Mouse (Mus musculus) forebrain, embryonic 11.5 days (tissue): Measurements from ENCODE around the gene Kdelc2. TPM values are rescaled to one million over a fixed set of nuclear protein-coding genes. Genes with fewer than 3 reads are reported as not detected.

Experiments
- ATAC-seq: fragments of 200-750 bp; cut with Nextera tagmentation; replicated peaks from 2 replicates; pipeline ENCODE4 v1.8.0; 2017; ENCODE audit warnings: moderate TSS enrichment; ENCODE audit not compliant: low FRiP score
- DNase-seq: peaks from one replicate; pipeline ENCODE4 v3.0.0-alpha.2; 2017; ENCODE audit warnings: low spot score
- H3K27ac ChIP-seq: fragments of 300-500 bp; sonication (generic); 2 replicates; pipeline ENCODE4 v1.5.1; 2014; ENCODE audit warnings: low read depth, low read length
- H3K27me3 ChIP-seq: fragments of 300-500 bp; sonication (generic); 2 replicates; pipeline ENCODE4 v1.6.1; 2014; ENCODE audit warnings: mild to moderate bottlenecking, low read length, mixed read lengths; ENCODE audit not compliant: control insufficient read depth, insufficient read depth
- H3K36me3 ChIP-seq: fragments of 300-500 bp; sonication (generic); 2 replicates; pipeline ENCODE4 v1.6.1; 2014; ENCODE audit warnings: mild to moderate bottlenecking, low read length, moderate library complexity, mixed read lengths; ENCODE audit not compliant: control insufficient read depth, insufficient read depth
- H3K4me1 ChIP-seq: fragments of 300-500 bp; sonication (generic); replicated peaks from 2 replicates; pipeline ENCODE4 v1.6.1; 2014; ENCODE audit warnings: low read length, mixed read lengths; ENCODE audit not compliant: control insufficient read depth, insufficient read depth
- H3K4me2 ChIP-seq: fragments of 300-500 bp; sonication (generic); 2 replicates; pipeline ENCODE4 v1.6.1; 2014; ENCODE audit warnings: low read depth, mild to moderate bottlenecking, low read length, moderate library complexity, mixed read lengths; ENCODE audit not compliant: severe bottlenecking
- H3K4me3 ChIP-seq: fragments of 300-500 bp; sonication (generic); 2 replicates; pipeline ENCODE4 v1.5.1; 2014; ENCODE audit warnings: low read depth, low read length
- H3K9ac ChIP-seq: fragments of 300-500 bp; sonication (generic); 2 replicates; pipeline ENCODE4 v1.6.1; 2014; ENCODE audit warnings: low read length
- H3K9me3 ChIP-seq: fragments of 300-500 bp; sonication (generic); 2 replicates; pipeline ENCODE4 v1.6.1; 2016; ENCODE audit warnings: low read length, mixed read lengths; ENCODE audit not compliant: control insufficient read depth
- WGBS: fragments of 180-500 bp; shearing (Covaris S2); extraction: QIAGEN DNeasy Blood & Tissue Kit; methylation state at CpG from one replicate; pipeline ENCODE4 v1.1.7; 2014; 5-methylcytosine and 5-hydroxymethylcytosine counted together
- polyA plus RNA-seq: library from polyadenylated mRNA; unstranded; fragments of >200 nt; fragmentation: Nextera tagmentation; extraction: Ambion mirVana; gene quantifications from 2 replicates; pipeline ENCODE4 v1.2.1, GENCODE M21; 2014

Kdelc2 gene
- polyA plus RNA-seq: 9.1 and 9.3 TPM in 2 replicates

DNA sequence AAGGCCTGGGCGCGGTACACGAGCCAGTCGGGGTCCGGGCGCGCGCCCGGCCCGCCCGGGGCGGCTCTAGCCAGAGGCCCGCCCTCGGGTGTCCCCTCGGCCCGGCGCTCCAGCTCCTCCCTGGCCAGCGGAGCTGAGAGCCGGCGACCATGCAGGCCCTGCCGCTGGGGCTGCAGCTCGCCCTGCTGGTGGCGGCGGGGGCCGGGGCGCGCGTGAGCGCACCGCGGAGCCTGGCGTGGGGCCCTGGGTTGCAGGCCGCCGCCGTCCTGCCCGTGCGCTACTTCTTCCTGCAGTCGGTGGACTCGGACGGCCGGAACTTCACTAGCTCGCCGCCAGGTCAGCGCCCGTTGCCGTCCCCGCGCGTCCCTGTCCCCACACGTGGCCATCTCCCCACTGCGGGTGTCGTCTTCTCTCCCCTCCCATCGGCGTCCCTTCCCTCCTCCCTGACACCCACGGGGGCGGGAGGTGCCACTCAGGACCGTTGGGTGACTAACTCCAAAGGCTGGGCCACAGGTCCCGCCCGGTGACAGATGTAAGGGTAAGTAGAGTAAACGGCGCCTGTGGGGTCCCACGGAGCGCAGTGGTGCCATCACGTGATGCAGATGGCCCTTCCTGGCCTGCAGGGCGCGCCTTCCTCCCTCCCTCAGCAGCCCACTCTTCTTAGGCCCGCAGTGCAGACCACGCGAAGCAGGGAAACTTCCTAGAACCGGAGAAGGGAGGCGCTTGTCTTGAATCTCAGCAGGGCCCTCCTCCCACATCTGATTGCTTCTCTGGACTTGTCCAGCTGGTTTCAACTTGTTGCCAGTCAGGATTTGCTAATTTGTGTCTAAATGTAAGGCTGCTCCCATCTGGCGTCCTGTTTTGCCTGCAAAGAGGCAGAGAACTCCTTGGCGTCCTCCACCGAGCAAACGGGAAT, at the start of gene Kdelc2:
Gene Kdelc2 (plus strand): TSS at position 75 of the 916 bp plus-strand sequence.
- Histone ChIP-seq H3K36me3 (no peaks in the 10 kb centered on the region), H3K4me3 (peak within 1 kb of the TSS; percentile 65), H3K9ac (peak within 1 kb of the TSS; percentile 88), H3K27me3 (no peaks in the 10 kb centered on the region), H3K4me2 (peak within 1 kb of the TSS; percentile 96), H3K9me3 (no peaks in the 10 kb centered on the region), H3K27ac (peak within 1 kb of the TSS; percentile 62), H3K4me1 (no peaks in the 10 kb centered on the region; the same call in 1 of the 2 replicates)
- ATAC-seq (peak; percentile 97), DNase-seq (peak; percentile 87)
- under 1% methylated on average over 72 of the region's 75 CpGs for whole genome bisulfite sequencing

GRCm38 (mm10) chr9:53335131-53335530, 48.7 kb upstream of the Kdelc2 start:
- no peaks in the 10 kb centered on the region; the same call in 1 of the 2 replicates for H3K9me3 ChIP-seq
- no peaks in the 10 kb centered on the region for H3K27me3 ChIP-seq
- DNase-seq (no peak), ATAC-seq (no peak)
- no peaks in the 10 kb centered on the region for H3K36me3 ChIP-seq
- H3K4me3 ChIP-seq: no peak overlapping the region
- H3K4me1 ChIP-seq: no peaks in the 10 kb centered on the region
- WGBS: 85% methylated on average over 3 of the region's 3 CpGs
- H3K4me2 ChIP-seq: no peak overlapping the region
- no peak overlapping the region for H3K27ac ChIP-seq
- H3K9ac ChIP-seq: no peak overlapping the region

DNA sequence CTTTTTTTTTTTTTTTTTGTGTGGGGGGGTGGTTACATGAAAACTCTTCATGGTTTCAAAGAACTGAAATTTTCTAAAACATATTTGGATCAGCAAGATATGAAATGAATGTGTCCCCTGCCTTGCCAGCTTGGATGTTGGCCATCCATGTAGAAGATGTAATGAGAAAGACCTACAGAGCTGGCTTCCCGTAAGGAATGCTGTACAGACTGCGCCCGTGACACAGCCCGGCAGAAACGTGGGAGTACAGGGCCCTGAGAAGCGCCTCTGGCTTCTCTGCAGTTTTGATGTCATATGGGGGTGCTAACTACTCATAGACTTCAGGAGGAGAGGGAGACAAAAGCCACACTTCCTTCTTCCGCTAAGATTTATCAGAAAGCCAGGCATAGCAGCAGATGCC, 44.2 kb upstream of the Kdelc2 start:
- H3K27ac ChIP-seq: no peak overlapping the region
- peaks cover 7% of the 10 kb centered on the region for H3K27me3 ChIP-seq
- WGBS: 85% methylated on average over 7 of the region's 7 CpGs
- no peak overlapping the region for H3K4me3 ChIP-seq
- H3K9ac ChIP-seq: no peak overlapping the region
- no peaks in the 10 kb centered on the region for H3K36me3 ChIP-seq
- no peak overlapping the region for H3K4me2 ChIP-seq
- DNase-seq: no peak
- ATAC-seq: no peak
- no peaks in the 10 kb centered on the region for H3K9me3 ChIP-seq
- H3K4me1 ChIP-seq: 0 out of 2 replicates have a peak, but pooled peaks cover 3% of the 10 kb centered on the region

GRCm38 (mm10) chr9:53340328-53340916, 43.4 kb upstream of the Kdelc2 start:
- Histone ChIP-seq H3K4me3 (peak overlapping the region; percentile 24; the same call in 1 of the 2 replicates), H3K27ac (no peak overlapping the region), H3K9ac (no peak overlapping the region; the same call in 1 of the 2 replicates), H3K4me1 (0 out of 2 replicates have a peak, but pooled peaks cover 3% of the 10 kb centered on the region), H3K4me2 (no peak overlapping the region; the same call in 1 of the 2 replicates), H3K27me3 (peaks cover 7% of the 10 kb centered on the region), H3K9me3 (no peaks in the 10 kb centered on the region), H3K36me3 (no peaks in the 10 kb centered on the region)
- WGBS: 52% methylated on average over 17 of the region's 17 CpGs
- ATAC-seq: no peak
- no peak for DNase-seq

DNA sequence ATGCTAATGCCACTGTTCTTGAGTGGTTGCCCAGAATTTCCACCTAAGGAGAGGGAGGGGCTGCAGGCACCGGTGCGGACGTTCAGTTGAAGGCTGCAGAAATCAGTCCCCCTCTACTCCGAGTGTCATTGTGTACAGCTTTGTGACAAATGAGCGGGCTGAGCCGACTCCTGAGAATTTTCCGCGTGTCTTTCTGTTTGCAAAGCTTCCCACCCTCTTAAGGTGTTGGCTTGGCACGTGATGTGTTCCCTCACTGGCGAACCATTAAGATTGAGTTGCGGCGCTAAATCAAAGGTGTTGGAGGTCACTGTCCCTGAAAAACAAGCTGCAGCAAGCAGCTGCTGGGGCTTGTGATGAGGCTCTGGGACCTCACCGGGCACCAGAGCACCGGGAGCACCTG, 42.9 kb upstream of the Kdelc2 start:
- Histone ChIP-seq H3K9ac (peak overlapping the region; percentile 32; the same call in 1 of the 2 replicates), H3K9me3 (no peaks in the 10 kb centered on the region), H3K27ac (no peak overlapping the region), H3K4me3 (peak overlapping the region; percentile 24), H3K4me1 (0 out of 2 replicates have a peak, but pooled peaks cover 3% of the 10 kb centered on the region), H3K4me2 (peak overlapping the region; percentile 60), H3K27me3 (peaks cover 7% of the 10 kb centered on the region), H3K36me3 (no peaks in the 10 kb centered on the region)
- DNase-seq: peak; percentile 52
- no peak for ATAC-seq
- WGBS: 12% methylated on average over 14 of the region's 14 CpGs

GRCm38 (mm10) chr9:53341981-53342380, 41.8 kb upstream of the Kdelc2 start:
- H3K4me1 ChIP-seq: 0 out of 2 replicates have a peak, but pooled peaks cover 3% of the 10 kb centered on the region
- no peak overlapping the region for H3K4me2 ChIP-seq
- no peak for DNase-seq
- no peak overlapping the region for H3K4me3 ChIP-seq
- ATAC-seq: no peak
- peaks cover 7% of the 10 kb centered on the region for H3K27me3 ChIP-seq
- no peak overlapping the region for H3K27ac ChIP-seq
- no peak overlapping the region for H3K9ac ChIP-seq
- no peaks in the 10 kb centered on the region for H3K36me3 ChIP-seq
- WGBS: 91% methylated on average over 3 of the region's 3 CpGs
- no peaks in the 10 kb centered on the region for H3K9me3 ChIP-seq

GRCm38 (mm10) chr9:53344646-53345432, 39.0 kb upstream of the Kdelc2 start:
- no peak overlapping the region for H3K4me3 ChIP-seq

GRCm38 (mm10) chr9:53345728-53346127, 38.1 kb upstream of the Kdelc2 start:
- WGBS: 66% methylated on average over 3 of the region's 3 CpGs

More at GRCm38 (mm10) chr9:53344646-53345432, 39.0 kb upstream of the Kdelc2 start:
- H3K4me1 ChIP-seq: 0 out of 2 replicates have a peak, but pooled peaks cover 3% of the 10 kb centered on the region
- no peaks in the 10 kb centered on the region for H3K9me3 ChIP-seq
- no peak for DNase-seq
- H3K4me2 ChIP-seq: no peak overlapping the region
- H3K9ac ChIP-seq: no peak overlapping the region
- no peak for ATAC-seq
- 90% methylated on average over 9 of the region's 9 CpGs for WGBS
- no peaks in the 10 kb centered on the region for H3K36me3 ChIP-seq
- peaks cover 7% of the 10 kb centered on the region for H3K27me3 ChIP-seq
- H3K27ac ChIP-seq: no peak overlapping the region

More at GRCm38 (mm10) chr9:53345728-53346127, 38.1 kb upstream of the Kdelc2 start:
- Histone ChIP-seq H3K9ac (no peak overlapping the region), H3K9me3 (no peaks in the 10 kb centered on the region), H3K27ac (no peak overlapping the region), H3K27me3 (peaks cover 3% of the 10 kb centered on the region; the same call in 1 of the 2 replicates), H3K4me1 (0 out of 2 replicates have a peak, but pooled peaks cover 3% of the 10 kb centered on the region), H3K4me2 (no peak overlapping the region), H3K4me3 (no peak overlapping the region), H3K36me3 (no peaks in the 10 kb centered on the region)
- DNase-seq (no peak), ATAC-seq (no peak)
